Mouse (Mus musculus) olfactory bulb, adult 2 months (tissue): ENCODE data around the gene Ccl9. TPM values are rescaled to one million over a fixed set of nuclear protein-coding genes. Genes with fewer than 3 reads are reported as not detected.

Experiments used
- H3K27ac ChIP-seq: fragments of 200-500 bp; 2 replicates; pipeline ENCODE4 v1.5.1; 2012; ENCODE audit warnings: low read depth, low read length; ENCODE audit not compliant: insufficient read depth
- H3K4me1 ChIP-seq: fragments of 200-500 bp; 2 replicates; pipeline ENCODE4 v1.6.1; 2012; ENCODE audit warnings: low read length; ENCODE audit not compliant: control insufficient read depth, insufficient read depth
- H3K4me3 ChIP-seq: fragments of 200-500 bp; 2 replicates; pipeline ENCODE4 v1.5.1; 2012; ENCODE audit warnings: mild to moderate bottlenecking, low read depth, low read length, moderate library complexity; ENCODE audit not compliant: insufficient read depth
- CTCF ChIP-seq: fragments of 200-500 bp; IDR thresholded peaks from 2 replicates; pipeline ENCODE4 v1.5.1; 2012; ENCODE audit warnings: low read depth, mild to moderate bottlenecking, low read length, moderate library complexity; ENCODE audit not compliant: insufficient read depth
- POLR2A ChIP-seq: fragments of 200-500 bp; IDR thresholded peaks from 2 replicates; pipeline ENCODE4 v1.6.1; 2012; ENCODE audit warnings: mild to moderate bottlenecking, low read depth, low read length, moderate library complexity; ENCODE audit not compliant: insufficient read depth
- WGBS: fragments of 180-500 bp; shearing (Covaris S2); methylation state at CpG from one replicate; pipeline ENCODE4 v1.1.7; 2018; 5-methylcytosine and 5-hydroxymethylcytosine counted together
- polyA plus RNA-seq: library from polyadenylated mRNA; stranded (reverse); fragments of >200 nt; gene quantifications from 2 replicates; pipeline ENCODE4 v1.2.4, GENCODE M21; 2012; ENCODE audit warnings: low replicate concordance; ENCODE audit not compliant: missing spikeins, insufficient read depth, insufficient read length

The Ccl9 gene
- polyA plus RNA-seq: not detected in 2 replicates

DNA sequence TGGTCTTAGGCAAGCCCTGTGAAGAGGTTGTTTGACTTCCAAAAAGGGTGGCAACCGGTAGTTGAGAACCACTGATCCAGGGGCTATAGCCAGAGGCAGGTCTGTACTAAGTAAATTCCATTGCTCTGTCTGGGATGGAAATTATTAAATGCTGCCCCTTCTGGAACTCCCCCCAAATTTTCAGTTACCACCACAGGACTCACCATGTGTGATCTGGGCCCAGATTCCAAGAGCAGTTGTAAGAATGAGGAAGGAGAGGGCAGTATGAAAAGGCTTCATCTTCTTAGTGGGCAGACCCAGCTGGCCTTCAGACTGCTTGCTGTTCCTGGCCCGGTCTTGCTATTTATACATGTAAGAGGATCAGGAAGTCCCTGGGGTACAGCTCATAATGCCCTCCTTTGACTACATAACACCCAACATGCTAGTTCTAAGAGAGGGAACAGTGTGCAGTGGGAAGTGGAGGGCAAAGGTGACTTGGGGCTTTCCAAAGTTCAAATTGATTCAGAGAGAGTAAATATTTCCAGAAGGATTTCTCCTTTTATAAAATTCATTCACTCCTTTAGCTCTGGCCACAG, at the start of gene Ccl9:
TSS of gene Ccl9 (minus strand) at position 451 of the 575 bp plus-strand sequence.
- 50% methylated on average over 2 of the region's 2 CpGs for WGBS
- Histone ChIP-seq H3K4me3 (no peak within 1 kb of the TSS), H3K4me1 (no peaks in the 10 kb centered on the region), H3K27ac (no peak within 1 kb of the TSS)
- TF ChIP-seq POLR2A (no peak), CTCF (no peak)

DNA sequence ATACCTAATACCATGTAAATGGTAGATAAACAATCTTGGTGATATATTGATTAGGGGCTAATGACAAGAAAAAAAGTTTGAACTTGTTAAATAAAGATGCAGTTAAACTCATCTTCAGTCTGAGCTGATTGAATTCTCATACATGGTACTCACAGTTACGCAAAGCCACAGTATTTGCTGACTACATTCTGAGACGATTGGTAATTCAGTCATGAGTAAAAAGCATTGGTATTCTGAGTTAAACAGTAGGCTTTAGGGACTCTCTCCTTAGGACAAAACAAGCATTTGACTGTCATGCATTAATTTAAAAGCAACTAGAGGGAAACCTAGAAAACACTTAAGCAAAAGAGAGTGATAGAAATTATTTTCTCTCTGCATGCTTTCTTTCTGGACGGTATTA, 45.1 kb upstream of the Ccl9 start:
- WGBS: 86% methylated on average over 3 of the region's 3 CpGs
- H3K4me1 ChIP-seq: no peaks in the 10 kb centered on the region
- H3K4me3 ChIP-seq: no peak overlapping the region
- no peak overlapping the region for H3K27ac ChIP-seq
- TF ChIP-seq CTCF: no peak

DNA sequence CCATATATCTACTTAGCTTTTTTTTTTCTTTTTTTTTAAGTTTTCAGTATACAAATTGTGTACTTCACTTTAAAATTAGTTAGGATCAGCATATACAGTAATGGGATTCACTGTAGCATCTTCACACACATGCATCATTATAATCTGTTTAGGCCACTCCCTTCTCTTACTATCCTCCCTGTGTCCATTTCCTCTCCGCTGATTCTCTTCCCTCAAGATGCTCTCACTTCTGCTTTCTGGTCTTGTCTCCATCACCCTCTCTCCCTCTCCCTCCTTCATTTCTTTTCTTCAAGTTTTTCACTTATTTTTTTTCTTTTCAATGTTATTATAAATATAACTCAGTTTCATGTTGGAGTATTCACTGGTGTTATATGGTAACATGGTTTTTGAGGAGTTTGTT, 40.6 kb upstream of the Ccl9 start:
- no peak overlapping the region for H3K4me3 ChIP-seq
- no peak overlapping the region for H3K27ac ChIP-seq
- TF ChIP-seq POLR2A: no peak
- TF ChIP-seq CTCF: no peak
- WGBS: 100% methylated on average over 1 of the region's 1 CpGs
- no peaks in the 10 kb centered on the region for H3K4me1 ChIP-seq

DNA sequence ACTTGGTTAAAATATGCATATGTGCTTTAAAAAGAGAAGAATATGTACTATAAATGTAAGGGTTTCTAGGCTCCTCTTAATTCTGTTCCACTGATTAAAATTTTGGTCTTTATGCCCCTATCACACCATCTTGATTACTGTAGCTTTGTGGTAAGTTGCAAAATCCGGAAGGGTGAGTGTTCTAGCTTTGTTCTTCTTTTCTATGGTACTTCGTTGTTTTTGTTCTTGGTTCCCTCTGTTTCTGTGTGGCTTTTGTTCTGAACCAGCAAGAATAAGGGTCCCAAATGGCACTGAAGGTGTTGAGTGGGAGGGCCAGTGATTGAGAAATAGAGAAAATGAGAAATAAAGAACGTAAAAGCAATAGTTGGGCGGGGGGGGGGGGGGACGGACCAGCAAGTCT, 39.8 kb upstream of the Ccl9 start:
- no peak overlapping the region for H3K4me3 ChIP-seq
- WGBS: 40% methylated on average over 5 of the region's 5 CpGs
- no peak for TF ChIP-seq POLR2A
- no peak for TF ChIP-seq CTCF
- no peak overlapping the region for H3K27ac ChIP-seq
- H3K4me1 ChIP-seq: no peaks in the 10 kb centered on the region

DNA sequence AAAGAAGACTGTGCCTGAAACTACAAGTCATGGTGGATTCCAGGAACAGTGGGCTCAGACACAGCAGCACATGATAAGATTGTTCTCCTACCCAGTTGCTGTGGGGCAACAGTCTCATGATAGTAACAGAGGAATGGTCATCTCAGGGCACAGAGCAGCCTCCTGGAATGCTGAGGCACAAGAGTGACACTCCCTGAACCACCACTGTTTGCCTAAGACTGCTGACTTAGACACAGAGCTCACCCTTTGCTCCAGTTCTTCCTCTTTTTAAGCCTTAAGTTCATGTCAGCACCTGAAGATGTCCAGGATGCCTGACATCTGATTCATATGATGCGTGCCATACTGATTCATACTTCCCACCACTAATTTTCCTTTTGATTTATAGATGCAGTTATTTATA, 38.1 kb upstream of the Ccl9 start:
- TF ChIP-seq CTCF (no peak), POLR2A (no peak)

DNA sequence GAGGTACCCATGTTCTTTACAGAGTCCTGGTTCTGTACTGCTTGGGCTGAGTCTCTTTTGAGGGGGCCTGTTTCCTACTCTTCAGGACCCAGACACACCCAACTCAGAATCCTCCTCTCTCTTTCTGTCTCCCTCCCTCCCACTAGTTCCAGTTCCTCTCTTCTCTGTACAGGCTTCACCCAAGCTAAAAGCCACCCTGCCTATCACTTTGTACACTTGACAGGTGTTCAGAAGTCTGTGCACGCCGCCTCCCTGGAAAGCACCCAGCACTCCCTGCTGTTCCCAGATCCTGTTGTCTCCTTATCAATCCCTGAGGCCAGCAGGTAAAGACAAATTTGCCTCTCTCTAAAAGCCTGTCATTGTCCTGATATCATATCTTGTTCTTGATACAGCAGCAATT, 32.5 kb upstream of the Ccl9 start:
- WGBS: 83% methylated on average over 2 of the region's 2 CpGs
- H3K4me1 ChIP-seq: no peaks in the 10 kb centered on the region
- H3K4me3 ChIP-seq: no peak overlapping the region
- no peak overlapping the region for H3K27ac ChIP-seq
- TF ChIP-seq POLR2A: no peak

More for the DNA sequence above, 38.1 kb upstream of the Ccl9 start:
- 97% methylated on average over 1 of the region's 1 CpGs for WGBS
- Histone ChIP-seq H3K4me3 (no peak overlapping the region), H3K27ac (no peak overlapping the region), H3K4me1 (no peaks in the 10 kb centered on the region)

DNA sequence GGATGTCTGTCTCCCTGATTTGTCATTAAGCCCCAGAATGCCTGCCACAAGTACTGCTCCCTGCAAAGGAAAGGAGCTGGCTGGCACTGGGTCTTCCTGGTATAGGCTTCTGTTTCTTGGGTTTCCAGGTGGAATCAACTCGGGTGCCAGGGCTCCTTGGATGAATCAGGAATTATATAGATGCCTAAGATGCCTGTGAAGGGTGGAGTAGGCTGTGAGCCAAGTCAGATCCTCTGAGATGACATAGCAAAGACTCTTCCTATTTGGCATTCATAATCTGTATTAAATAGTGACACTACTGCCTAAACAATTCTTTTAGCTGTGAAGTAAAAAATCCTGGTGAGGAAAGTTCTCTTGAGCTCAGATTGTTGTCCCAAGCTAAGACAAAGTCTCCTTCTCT, 28.0 kb upstream of the Ccl9 start:
- WGBS: 58% methylated on average over 1 of the region's 1 CpGs
- H3K4me3 ChIP-seq: no peak overlapping the region
- H3K27ac ChIP-seq: no peak overlapping the region
- no peak for TF ChIP-seq CTCF
- TF ChIP-seq POLR2A: no peak
- H3K4me1 ChIP-seq: no peaks in the 10 kb centered on the region

DNA sequence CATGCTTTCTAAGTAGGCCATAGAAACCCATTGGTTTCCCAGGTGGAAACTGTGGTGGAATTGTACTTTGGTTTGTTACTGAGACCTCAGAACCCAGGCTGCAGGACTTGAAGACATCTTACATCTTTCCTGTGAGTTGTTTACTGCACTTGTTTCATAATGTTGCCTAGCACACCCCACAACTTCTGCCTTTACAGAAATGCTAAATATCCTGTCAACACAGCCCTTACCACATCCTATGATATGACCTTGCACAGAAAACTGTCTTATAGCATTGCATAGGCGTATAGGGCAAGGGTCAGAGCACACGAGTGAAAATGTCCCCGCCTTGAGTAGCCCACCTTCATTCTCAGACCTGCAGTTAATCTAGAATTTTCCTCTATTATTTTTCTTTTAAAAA, 27.1 kb upstream of the Ccl9 start:
- WGBS: 88% methylated on average over 3 of the region's 3 CpGs
- no peaks in the 10 kb centered on the region for H3K4me1 ChIP-seq
- no peak overlapping the region for H3K4me3 ChIP-seq
- no peak for TF ChIP-seq CTCF
- TF ChIP-seq POLR2A: no peak
- H3K27ac ChIP-seq: no peak overlapping the region

DNA sequence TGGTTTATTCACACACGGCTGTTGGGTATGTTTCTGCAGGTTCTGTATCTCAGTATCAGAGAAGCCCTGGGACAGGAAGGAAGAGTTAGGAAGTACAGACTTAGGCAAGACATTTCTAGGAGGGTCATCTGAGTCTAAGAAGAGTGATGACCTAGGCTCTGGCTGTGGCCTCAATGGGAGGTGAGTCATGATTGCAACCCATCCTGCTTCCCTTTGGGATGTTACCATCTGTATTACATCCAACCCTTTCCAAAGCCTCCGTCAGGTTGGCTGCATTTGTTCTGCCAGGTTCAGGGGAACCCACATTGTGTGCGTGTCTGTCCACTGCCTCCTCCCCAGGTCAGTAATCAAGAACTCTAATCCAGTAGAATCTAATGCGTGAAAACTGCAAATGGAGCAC, 26.3 kb upstream of the Ccl9 start:
- no peak overlapping the region for H3K4me3 ChIP-seq
- WGBS: 90% methylated on average over 4 of the region's 4 CpGs

DNA sequence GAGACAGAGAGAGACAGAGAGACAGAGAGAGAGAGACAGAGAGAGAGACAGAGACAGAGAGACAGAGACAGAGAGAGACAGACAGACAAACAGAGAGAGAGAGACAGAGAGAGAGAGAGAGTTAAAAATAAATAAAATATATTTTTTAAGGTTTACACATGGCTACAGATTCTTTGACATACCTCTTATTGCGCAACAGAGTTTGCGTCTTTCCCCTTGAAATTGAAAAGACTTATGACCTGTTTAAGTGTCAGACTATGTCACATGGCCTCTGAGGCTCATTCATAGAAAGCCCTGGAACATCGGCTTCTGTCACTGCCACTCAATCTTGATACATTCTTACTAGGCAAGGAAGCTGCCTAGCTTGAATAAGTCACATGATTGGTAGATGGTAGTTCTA, 25.0 kb upstream of the Ccl9 start:
- Histone ChIP-seq H3K4me3 (no peak overlapping the region), H3K27ac (no peak overlapping the region), H3K4me1 (no peaks in the 10 kb centered on the region)
- 98% methylated on average over 3 of the region's 3 CpGs for WGBS
- TF ChIP-seq POLR2A: no peak
- no peak for TF ChIP-seq CTCF

More for the DNA sequence above, 26.3 kb upstream of the Ccl9 start:
- H3K4me1 ChIP-seq: no peaks in the 10 kb centered on the region
- TF ChIP-seq CTCF (no peak), POLR2A (no peak)
- H3K27ac ChIP-seq: no peak overlapping the region
